Mouse (Mus musculus) activated CD4-positive, CD25-positive, alpha-beta regulatory T cell, adult 4 months (primary cell): ENCODE measurements around the gene Macrod2. TPM values are rescaled to one million over a fixed set of nuclear protein-coding genes. Genes with fewer than 3 reads are reported as not detected.

Source experiments
- ATAC-seq: one replicate; pipeline ENCODE4 v1.8.0; 2017
- polyA plus RNA-seq, 2 experiments: library from polyadenylated mRNA; unstranded; fragments of 100-300 nt; shearing (Covaris generic); gene quantifications; one replicate each; pipeline ENCODE4 v1.2.1; 2017

Macrod2 gene
- polyA plus RNA-seq, 2 experiments from 2014 or later, result 0.71 TPM; not detected in 1

DNA sequence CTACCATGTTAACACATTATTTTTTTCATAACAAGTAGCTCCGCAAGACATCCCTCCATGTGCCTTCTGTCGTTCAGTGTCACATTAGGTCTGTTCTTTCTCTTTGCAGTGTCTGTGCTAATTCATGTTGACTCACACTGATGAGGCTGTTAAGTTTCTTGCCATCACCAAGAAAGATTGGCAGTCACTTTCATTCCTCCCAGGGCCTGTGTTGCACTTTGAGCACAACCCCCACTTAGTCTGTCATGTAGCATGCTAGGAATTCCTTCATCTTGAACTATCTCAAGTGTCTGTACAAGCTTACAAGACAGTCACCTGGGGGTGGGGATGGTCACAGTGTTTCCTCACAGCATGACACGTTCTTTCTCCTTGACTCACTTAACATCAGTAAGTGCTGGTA is 696.2 kb downstream of the Macrod2 start:
- no peak for ATAC-seq

DNA sequence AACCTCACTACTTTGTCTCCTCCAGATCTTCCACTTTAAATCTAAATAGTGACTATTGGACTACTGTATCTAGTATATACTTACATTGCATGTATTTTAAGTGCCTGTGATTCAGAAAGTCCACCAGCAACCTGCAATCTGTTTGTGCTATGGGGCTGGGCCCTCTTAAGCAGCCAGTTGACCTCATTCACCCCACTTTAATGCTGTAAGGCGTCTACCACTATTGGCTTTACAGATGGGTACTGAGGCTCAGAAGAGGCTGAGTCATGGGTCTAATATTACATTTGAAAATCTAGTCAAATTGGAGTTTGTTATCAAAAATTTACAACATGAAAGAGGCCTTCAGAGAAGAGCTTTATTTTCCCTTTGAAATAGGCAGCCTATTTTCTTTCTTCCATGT is 722.5 kb downstream of the Macrod2 start:
- ATAC-seq, result no peak

DNA sequence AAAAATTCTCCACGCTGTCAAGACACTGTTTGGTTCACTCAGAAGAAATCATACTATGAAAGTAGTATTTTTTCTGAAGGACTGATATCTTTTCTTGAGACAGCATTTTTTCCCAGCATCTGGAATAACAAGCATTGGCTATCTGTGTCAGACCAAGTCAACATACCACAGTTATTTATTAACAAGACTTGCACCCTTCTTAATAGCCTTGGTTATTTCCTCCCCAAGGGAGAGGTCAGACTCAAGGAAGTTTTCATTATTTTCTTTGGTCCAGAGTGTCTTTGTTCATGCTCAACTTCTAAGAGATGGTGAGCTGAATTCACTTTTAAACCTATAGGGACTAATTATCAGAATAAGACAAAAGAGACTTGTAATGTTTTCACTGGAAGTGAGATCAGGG is 728.8 kb downstream of the Macrod2 start:
- no peak for ATAC-seq

DNA sequence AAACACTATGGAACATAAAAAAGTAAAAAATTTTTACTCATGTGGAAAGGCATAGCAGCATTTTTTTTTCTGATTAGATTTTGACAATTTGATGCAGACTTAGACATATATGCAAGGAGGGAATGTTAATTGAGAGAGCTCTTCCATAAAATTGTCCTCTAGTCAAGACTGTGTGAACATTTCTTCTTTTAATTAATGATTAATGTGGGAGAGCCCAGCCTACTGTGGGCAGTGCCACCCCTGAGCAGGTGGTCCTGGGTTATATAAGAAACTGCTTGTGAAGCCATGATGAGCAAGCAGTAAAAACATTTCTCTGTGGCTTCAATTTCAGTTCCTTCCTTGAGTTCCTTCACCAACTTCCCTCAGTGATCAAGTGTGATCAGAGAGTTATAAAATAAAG is 730.5 kb downstream of the Macrod2 start:
- ATAC-seq, result no peak

DNA sequence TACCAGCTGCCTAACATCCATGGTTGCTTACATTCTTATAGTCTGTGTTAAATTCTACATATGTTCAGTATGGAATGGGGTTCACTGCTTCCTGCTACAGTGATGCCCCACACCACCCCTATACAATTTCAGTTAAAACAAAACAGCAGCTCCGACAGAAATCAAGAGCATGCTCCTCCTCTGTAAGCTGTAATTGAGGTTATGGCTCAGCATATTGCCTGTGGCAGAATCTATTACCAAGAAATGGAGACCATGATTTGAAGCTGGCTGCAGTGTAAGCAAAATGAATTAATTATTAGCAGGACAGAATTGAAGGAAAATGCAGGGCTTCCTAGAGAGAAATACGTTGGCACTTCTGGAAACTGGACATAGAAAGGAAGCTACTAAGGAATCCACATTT is 747.2 kb downstream of the Macrod2 start:
- ATAC-seq, result no peak

DNA sequence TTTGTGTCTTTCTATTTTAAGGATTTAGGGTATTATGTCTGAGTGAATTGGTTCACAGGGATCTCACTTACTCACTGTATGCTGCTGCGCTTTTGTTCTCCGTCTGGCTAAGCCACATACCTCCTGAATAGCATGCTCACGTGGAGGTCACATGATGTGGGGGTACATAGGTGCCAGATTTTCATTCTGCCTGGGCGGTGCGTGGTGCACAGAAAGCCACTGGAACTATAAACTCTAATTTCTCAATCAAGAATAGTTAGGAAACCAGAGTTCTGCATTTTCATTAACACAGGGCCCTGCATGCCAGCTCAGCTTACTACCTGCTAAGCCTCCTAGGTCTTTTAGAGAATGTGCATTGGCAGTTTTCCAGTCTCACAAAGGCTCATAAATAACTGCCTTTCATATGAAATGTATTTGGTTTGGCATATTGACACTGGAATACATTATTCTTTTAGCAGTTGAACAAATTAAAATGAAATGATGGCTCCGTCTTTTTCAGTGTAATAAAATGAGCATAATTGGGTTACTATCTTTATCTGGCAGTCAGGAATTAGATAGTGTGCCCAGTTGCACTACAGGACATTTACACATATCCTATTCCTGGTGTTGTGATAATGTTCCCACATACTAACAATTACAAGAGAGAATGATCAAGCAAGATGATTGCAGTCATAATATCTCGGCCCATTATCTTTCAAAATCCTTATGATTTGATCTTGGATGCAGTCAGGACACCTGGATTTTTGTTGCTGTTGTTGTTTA is 757.1 kb downstream of the Macrod2 start:
- no peak for ATAC-seq

DNA sequence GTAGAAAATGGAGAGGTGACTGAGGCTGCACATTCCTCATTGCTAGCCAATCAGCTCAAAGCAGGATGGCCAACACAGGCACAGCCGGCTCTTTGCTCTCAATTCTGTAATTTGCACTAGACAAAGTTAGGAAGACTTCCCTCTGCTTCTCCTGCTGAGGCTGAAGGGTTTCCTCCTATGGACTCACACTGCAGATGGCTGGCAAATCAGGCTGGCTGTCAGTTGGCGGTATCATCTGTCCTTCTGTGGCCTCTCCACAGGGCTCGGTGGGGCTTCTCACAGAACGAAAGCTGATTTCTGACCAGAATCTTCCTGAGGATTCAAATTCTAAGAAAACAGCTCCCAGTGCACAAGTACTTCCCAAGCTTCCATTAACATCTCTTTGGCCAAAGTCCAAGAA is 760.9 kb downstream of the Macrod2 start:
- ATAC-seq, result no peak

DNA sequence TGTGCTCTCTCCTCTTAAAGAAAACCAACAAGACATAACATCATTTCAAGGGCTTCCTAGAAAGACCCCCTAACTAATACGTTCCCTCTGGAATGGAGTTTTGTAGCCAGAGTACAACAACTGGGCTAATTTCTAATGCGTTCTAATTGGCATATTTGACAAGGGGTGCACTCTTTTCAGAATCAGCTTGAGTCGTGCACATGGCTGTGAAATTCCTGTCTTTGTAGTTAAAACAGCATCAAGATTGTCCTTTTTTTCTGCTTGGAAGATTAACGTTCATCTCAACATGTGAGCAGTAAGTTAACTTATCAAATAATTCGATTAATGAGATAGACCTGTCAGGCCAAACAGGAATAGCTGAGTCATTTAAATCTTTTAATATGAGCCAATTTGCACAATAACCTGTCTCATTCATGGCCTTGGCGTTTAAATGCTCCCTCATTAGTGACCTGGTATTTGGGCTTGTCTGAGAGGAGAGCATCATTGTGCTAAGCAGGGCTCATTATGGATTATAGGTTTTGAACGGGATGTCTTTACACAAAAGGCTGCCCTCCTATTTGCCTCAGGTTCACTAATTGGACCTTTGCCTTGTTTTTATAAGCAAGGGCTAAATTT is 762.0 kb downstream of the Macrod2 start:
- no peak for ATAC-seq

DNA sequence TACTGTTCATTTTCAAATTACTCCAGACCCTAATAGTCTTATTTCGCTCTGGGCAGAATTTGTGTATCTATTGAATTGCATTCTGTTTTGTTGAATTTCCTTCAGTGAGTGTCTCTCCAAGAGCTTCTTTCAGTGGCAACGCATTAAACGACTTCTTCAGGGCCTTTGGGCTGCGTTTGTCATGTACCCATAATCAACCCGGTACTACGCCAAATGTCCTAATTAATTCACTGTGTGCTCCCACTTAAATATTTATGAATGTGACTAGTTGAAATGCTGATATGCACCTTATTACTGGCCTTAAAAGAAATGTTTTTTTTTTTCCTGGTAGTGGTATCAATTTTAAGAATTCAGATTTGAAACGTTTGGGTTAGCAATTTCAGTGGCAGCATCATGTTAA is 763.1 kb downstream of the Macrod2 start:
- no peak for ATAC-seq

DNA sequence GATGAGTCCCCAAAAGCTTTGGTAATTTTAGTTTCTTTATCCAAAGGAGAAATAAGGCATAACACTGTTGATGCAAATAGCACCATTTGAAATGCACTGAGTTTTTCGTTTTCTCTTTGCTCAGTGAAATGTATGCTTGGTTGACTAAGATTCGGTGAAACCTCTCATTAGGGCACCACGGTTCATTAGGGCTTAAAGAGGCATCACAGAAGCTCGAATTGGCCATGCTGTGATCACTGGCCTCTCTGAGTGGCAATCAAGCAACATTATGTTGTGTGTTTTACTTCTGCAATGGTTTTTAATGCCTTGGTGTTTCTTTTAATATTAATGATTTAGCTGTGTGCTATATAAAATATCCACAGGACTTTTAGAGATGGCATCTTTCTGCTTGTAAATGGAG is 768.8 kb downstream of the Macrod2 start:
- no peak for ATAC-seq

DNA sequence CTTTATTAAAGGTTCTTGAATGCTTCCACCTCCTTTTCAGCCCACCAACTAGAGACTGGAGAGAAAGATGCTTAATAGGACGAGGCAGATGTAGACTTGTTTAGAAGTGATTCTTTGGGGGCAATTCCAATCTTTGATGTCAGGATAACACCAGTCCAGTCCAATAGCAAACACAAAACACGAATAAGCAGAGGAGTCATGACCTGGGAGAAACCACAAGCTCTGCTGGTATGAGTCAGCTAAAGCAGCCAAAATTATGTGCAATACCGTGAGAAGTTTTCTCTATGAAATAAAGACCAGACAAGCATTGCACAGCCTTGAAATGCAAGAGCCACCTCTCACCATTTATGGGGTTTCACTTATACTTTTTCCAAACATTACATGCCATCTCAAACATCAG is 774.5 kb downstream of the Macrod2 start:
- no peak for ATAC-seq

DNA sequence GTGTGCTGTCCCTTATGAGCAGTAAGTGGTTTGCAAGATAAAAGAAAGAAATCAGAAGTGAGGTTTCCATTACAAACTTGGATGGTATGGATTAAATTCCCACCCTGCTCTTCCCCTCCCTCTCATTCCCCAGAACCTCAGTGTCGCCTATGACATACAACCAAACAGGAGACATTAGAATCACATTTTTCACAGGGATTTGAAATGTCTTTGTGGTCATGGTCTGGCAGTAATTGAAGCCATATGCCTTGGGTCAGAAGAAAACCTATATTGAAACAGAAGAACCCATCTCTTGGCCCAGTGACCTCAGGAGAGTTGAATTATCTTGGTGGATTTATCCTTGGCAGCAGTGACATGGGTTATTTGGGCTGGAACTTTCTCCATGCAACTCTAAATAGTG is 778.1 kb downstream of the Macrod2 start:
- ATAC-seq, result no peak

DNA sequence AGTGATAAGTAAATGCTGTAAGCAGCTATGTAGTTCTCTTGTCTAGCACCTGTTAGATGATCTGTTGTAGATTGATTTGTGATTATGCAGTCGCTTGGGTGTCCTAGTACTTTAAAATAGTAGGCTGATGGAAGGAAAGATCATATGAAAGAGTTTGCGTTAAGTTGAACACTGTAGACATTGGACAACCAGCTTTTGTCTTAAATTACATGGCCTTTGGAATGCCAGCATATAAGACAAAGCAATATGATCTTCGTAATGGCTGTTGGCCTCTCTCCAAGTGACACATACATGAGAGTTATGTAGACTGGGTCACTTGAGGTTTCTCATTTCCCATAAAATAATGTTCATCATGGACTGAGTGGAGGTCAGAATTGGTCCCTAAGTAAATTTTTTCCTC is 778.5 kb downstream of the Macrod2 start:
- no peak for ATAC-seq

DNA sequence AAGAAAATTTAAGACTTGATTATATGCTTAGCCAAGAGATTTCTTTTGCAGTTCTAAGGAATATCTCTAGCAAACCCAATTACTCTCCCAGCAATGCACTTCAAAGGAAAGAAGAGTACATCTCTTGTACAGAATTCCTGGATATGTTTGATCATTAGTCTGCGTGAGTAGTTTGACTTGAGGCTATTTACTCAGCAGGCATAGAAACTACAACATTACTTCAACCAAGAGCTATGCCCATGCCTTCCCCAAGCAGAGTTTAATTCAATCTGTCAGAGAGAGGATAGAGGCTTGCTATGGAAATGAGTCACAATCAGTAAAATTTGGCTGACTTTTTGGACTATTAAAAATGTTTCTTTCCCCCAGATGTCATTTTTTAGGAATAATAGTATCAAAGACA is 785.5 kb downstream of the Macrod2 start:
- ATAC-seq, result no peak

DNA sequence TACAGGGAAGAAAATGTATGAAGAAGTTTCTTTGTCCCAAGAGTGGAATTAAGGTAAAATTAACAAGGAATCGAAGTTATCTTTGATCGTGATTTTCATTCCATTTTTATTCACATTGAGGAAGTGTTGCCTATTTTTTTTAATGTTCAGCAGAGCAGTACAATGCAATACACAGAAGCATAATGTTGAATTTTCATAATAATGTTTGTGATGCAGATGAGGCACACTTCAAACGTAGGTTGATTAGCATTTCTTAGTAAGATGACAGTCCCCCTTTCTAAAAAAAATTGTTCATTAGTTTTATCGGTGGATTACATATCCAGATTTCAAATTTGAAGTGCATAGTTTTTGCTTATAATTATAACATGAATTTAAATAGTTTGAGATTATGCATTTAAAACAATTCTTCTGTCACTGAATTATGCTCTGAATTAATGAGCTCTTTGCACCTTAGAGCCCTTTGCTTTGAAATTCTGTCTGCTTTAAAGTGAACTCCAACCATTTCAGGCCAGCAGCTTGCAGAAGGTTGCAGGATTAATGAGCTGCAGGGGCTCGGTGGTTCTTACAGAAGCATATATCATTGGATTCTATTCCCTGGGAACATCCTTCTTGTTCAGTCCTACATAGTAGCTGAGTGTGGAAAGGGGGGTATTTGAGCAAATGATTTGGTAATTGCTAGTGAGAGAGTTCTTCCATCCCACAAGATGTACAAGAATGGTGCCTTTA is 787.1 kb downstream of the Macrod2 start:
- ATAC-seq, result no peak

DNA sequence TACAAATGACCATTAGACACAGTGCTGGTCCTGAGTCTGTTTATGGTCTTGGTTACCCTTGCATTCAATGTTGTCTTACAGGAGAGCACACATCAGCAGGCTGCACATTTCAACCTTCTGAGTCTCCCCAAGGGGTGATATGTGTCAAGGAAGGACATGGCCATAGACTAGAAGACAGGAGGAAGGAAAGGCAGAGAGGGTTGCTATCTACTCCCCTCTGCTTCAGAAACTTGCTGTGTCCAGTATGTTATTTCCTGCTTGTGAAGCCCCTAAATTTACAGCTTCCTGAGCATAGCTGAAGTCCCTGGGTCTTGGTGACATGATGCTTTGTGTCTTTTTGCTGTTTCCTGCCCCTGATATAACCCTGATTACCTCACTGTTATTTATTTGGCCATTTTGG is 799.4 kb downstream of the Macrod2 start:
- no peak for ATAC-seq

DNA sequence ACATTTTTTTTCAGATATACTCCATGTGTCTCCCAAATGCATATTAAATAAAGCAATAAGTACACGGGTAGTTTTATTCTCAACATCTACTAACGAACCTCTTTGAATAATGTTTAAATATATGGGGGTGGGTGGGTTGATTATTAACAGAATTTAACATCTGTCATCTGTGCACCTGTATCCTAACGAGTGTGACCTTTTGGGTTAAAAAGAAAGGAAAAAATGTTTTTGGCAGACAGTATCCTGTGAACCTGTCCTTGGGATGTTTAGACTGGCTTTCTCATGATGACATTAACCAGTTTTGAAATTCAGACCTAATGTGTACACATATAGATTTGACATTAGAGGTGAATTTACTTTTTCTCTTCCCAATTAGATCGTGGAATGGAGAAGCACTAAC is 805.4 kb downstream of the Macrod2 start:
- ATAC-seq, result no peak

DNA sequence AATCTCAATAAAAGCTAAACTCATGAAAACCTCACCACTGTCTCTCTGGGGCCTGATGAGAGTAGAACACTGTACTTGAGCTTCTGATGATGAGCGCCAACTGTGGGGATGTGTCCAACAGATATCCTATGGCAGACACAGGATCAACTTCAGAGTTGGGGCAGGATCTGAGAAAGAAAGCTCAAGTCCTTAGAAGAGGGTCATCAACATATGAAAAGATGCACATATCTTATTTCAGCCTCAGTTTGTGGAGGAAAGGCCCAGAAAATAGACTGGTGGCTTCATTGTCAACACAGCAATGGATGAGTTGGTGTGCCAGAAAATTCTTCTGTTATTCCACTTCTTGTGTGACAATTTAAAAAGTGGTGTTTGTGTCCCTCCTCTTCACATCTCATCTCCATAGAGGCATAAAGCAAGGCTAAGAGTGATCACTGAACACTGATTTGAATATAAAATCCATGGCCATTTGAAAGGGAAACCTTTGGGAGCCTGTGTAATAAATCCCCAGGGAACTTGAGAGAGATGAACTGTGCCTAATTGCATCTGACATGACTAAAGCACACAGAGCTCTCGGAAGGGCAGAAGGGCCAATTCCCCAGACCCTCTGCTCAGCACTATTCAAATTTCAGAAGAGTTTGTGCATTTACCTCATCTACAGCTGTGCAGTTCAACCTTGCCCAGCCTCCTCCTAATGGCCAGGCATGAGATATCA is 806.4 kb downstream of the Macrod2 start:
- ATAC-seq, result no peak

DNA sequence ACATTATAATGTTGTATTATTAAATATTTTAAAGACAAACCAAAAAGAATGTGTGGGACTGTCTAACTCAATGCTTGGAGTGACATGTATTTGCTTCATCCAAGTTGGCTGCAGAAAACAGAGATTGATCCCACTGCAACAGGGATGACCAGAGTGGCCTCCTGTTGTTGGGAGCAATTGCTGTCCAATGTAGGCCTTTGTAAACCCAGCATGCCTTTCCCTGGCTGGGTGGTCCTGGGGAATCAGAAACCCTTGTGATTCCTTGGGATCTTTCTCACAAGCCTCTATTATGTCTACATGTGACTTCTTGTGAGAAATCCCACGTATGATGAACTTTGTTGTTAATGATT is 806.9 kb downstream of the Macrod2 start:
- no peak for ATAC-seq

DNA sequence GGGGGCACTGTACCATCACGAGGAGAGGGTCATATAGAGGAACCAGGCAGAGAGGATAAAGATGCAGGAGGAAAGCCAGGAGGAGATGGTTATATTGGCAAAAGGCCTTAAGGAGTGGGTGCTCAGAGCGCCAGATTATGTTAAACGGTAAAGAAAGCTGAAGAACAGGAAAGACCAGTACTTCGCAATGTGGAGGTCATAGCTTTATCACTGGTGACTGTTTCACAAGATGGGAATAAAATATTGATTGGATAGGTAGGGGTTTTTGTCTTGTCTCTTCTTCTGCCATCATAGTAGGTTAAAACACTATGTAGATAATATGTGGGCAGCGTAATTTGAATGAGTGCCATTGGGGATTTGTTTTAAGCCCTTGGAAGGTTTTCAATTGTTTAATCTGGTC is 816.2 kb downstream of the Macrod2 start:
- ATAC-seq, result no peak

DNA sequence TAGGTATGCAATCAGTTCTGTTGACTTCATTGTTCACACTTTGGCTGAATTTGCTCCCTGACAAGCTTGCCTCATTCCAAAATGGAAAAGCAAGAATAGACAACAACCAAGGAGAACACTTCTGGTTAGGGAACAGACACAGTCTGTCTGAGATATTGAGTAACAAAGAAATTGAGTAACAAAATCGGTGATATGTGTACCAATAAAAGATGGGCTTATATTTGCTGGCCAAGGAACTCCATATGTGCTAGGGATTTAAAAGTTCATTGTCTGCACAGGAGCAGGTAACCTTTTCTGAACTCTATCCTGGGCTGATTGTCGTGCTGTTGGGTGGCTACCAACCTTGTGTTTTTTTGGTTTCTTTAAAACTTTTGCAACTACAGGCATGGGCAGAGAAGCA is 817.2 kb downstream of the Macrod2 start:
- ATAC-seq, result no peak

DNA sequence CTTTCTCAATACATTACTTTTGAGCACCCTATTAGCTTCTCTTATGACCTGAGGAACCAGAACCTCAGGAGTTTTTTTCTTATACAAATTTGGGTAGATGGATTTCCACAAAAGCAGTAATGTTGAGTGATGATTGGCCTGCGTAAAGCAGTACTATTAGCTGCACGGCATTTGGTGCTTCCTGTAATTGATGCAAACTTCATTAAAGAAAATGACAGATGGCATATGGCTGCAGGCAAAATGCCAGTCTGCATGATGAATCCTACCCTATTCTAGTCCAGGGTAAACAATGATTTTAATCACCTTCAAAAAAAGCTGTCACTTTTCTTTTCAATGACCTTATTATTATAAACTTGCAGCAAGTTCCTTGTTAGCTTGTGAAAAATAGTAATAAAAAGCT is 822.4 kb downstream of the Macrod2 start:
- no peak for ATAC-seq

DNA sequence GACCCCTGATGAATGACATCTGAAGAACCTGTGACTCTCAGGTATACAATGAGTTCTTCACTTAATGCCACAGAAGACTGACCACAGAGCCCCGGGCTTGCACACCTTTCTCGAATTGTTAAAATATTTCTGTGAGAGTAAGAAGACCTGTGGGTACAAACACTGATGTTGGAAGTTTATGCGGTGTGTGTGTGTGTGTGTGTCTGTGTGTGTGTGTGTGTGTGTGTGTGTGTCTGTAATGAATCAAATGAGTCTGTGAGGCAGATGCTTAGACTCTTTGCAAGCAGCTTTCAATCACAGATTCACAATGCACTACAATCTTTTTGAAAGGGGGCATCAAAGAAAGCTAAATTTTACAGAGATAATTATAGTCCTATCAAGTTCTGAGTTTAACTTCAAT is 822.8 kb downstream of the Macrod2 start:
- ATAC-seq, result no peak

DNA sequence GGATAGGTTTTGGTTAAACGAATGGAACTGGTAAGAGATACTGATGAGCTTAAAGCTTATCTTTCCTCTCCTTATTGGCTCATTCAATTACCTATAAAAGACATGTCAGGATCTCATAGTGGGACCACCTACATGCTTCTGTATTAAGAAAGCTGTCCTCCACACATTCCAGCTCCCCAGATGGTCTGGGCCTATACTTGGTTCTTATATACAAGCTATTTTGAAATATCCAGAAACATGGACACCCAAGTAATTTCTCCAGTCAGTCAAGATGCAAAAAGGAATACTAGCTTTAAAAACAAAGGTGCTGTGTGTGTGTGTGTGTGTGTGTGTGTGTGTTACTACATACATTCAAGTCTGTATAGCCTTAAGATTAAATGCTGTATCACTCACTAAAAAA is 833.7 kb downstream of the Macrod2 start:
- no peak for ATAC-seq
